14 mouse cellular contexts compared by ENCODE assay signal in the genomic region with DNA sequence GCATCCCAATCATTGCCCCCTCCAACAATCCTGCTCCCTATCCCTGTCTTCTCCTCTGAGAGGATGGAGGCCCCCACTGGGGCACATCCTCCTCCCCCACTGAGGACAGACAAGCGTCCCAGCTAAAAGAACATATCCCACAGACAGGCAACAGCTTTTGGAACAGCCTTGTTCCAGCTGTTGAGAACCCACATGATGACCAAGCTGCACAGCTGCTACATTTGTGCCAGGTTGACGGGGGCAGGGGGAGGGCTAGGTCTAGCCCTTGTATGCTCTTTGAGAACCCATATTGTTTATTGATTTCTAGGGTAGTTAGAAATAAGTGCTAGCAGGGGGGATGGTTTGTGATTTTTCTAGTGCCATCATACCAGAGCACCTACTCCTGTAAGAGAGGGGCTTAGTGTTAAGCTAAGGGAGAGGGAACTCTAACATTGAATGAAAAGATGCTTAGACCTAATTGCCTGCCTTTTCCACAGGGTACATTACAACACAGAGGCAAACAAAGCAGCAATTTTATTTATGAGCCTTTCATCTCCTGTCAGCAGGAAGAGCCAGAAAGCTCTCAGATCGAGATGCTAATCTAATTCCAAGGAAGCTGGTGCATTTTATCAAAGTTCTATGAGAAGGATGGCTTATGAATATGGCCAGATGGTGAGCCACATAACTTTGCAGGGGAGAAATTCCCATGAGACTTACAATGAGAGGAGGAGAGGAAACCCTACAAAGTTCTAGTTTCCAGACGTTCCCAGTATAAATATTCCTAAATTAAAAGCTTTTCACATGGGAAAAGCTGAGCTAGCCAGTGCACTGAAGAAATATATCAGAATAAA.
DNase-seq lines count a peak whose midpoint lies in the region; ATAC-seq and TF ChIP-seq lines count a peak whose summit lies in the region.
"Had no signal": no experiment of that assay in that cellular context is flagged by ENCODE, and none has a peak within 500 bp of the region (broad histone marks: within the 10 kb centered on the region; RNA-seq: fewer than 3 reads in every experiment).

No protein-coding gene starts in this region.

- no peak overlapping the region for H3K4me2 ChIP-seq in hindbrain, embryonic 11.5 days (replicated peaks; ENCODE audit: low read depth, low read length)
- H3K4me2 ChIP-seq in hindbrain, postnatal 0 days (ENCODE audit: low read depth, low read length) = no peak overlapping the region
- no peak overlapping the region for H3K4me2 ChIP-seq in forebrain, postnatal 0 days (ENCODE audit: low read depth)
- H3K4me2 ChIP-seq: embryonic facial prominence, embryonic 13.5 days; intestine, embryonic 15.5 days; lung, embryonic 14.5 days had no signal

- DNase-seq in hindbrain, embryonic 11.5 days (ENCODE audit: low spot score) = no peak
- no peak for DNase-seq in hindbrain, postnatal 0 days (ENCODE audit: low spot score)
- peak; percentile 10 to 15 for DNase-seq in layer of hippocampus, adult 8-10 months (ENCODE audit: low spot score in 2 of 2)
- no peak for DNase-seq in layer of hippocampus, postnatal 36 days
- peak; percentile 58 for DNase-seq in brain, adult 2 months (ENCODE audit: low read depth, low spot score)
- peak; percentile 52 for DNase-seq in forebrain, postnatal 0 days
- DNase-seq in thymus, adult 2 months = no peak
- DNase-seq: cerebellum, adult 11 months; gastrocnemius, postnatal 25 days; heart, postnatal 14 days; lung, embryonic 14.5 days had no signal

- H3K4me1 ChIP-seq in hindbrain, embryonic 11.5 days (replicated peaks; ENCODE audit: control insufficient read depth, insufficient read depth, low read length) = 0 out of 2 replicates have a peak, but pooled peaks cover 2% of the 10 kb centered on the region
- no peaks in the 10 kb centered on the region for H3K4me1 ChIP-seq in hindbrain, postnatal 0 days (ENCODE audit: insufficient read depth, low read length)
- H3K4me1 ChIP-seq in forebrain, postnatal 0 days (ENCODE audit: insufficient read depth) = no peaks in the 10 kb centered on the region
- H3K4me1 ChIP-seq in thymus, adult 2 months (replicated peaks; ENCODE audit: control insufficient read depth, insufficient read depth, low read length) = no peaks in the 10 kb centered on the region
- H3K4me1 ChIP-seq: embryonic facial prominence, embryonic 13.5 days; heart, embryonic 10.5 days; intestine, embryonic 15.5 days had no signal

- H3K4me3 ChIP-seq in hindbrain, embryonic 11.5 days (ENCODE audit: low read depth, low read length) = no peak overlapping the region
- H3K4me3 ChIP-seq in hindbrain, postnatal 0 days (ENCODE audit: low read length) = no peak overlapping the region
- H3K4me3 ChIP-seq in forebrain, postnatal 0 days (ENCODE audit: low read depth, low read length) = no peak overlapping the region
- H3K4me3 ChIP-seq in thymus, adult 2 months (ENCODE audit: control insufficient read depth, insufficient read depth, low read length) = no peak overlapping the region
- H3K4me3 ChIP-seq: embryonic facial prominence, embryonic 13.5 days; heart, embryonic 10.5 days; intestine, embryonic 15.5 days had no signal

- no peak for TF ChIP-seq POLR2A in thymus, adult 2 months (IDR thresholded peaks at IDR 0.05; ENCODE audit: control insufficient read depth, extremely low read depth, insufficient read depth, low read length, poor library complexity)

- no peaks in the 10 kb centered on the region for H3K36me3 ChIP-seq in hindbrain, embryonic 11.5 days (ENCODE audit: control insufficient read depth, insufficient read depth, low read length)
- H3K36me3 ChIP-seq in hindbrain, postnatal 0 days (ENCODE audit: insufficient read depth, low read length) = no peaks in the 10 kb centered on the region
- H3K36me3 ChIP-seq in forebrain, postnatal 0 days (ENCODE audit: insufficient read depth) = no peaks in the 10 kb centered on the region
- H3K36me3 ChIP-seq in thymus, adult 2 months (ENCODE audit: control insufficient read depth, insufficient read depth, low read length) = no peaks in the 10 kb centered on the region
- H3K36me3 ChIP-seq: embryonic facial prominence, embryonic 13.5 days; heart, embryonic 10.5 days; intestine, embryonic 15.5 days had no signal

- no peaks in the 10 kb centered on the region for H3K27me3 ChIP-seq in hindbrain, embryonic 11.5 days (ENCODE audit: control insufficient read depth, insufficient read depth, low read length)
- H3K27me3 ChIP-seq in hindbrain, postnatal 0 days (ENCODE audit: insufficient read depth, low read length) = no peaks in the 10 kb centered on the region
- H3K27me3 ChIP-seq in forebrain, postnatal 0 days (ENCODE audit: insufficient read depth, low read length) = no peaks in the 10 kb centered on the region
- H3K27me3 ChIP-seq in thymus, adult 2 months (ENCODE audit: control insufficient read depth, insufficient read depth, low read length) = no peaks in the 10 kb centered on the region
- H3K27me3 ChIP-seq: embryonic facial prominence, embryonic 13.5 days; intestine, embryonic 15.5 days had no signal

- H3K27ac ChIP-seq in hindbrain, embryonic 11.5 days (ENCODE audit: low read depth, low read length) = no peak overlapping the region
- no peak overlapping the region for H3K27ac ChIP-seq in hindbrain, postnatal 0 days
- no peak overlapping the region for H3K27ac ChIP-seq in forebrain, postnatal 0 days (ENCODE audit: low read depth, low read length)
- H3K27ac ChIP-seq in thymus, adult 2 months (ENCODE audit: control insufficient read depth, insufficient read depth, low read length) = no peak overlapping the region
- H3K27ac ChIP-seq: embryonic facial prominence, embryonic 13.5 days; heart, embryonic 10.5 days; intestine, embryonic 15.5 days had no signal

- TF ChIP-seq CTCF in hindbrain, postnatal 0 days (IDR thresholded peaks at IDR 0.05; ENCODE audit: low read depth) = no peak
- TF ChIP-seq CTCF in forebrain, postnatal 0 days (IDR thresholded peaks at IDR 0.05; ENCODE audit: low read depth) = no peak
- no peak for TF ChIP-seq CTCF in thymus, adult 2 months (IDR thresholded peaks at IDR 0.05; ENCODE audit: borderline replicate concordance, control insufficient read depth, extremely low read depth, insufficient read depth, low read length, poor library complexity)

- peak; percentile 45 for ATAC-seq in hindbrain, embryonic 11.5 days (ENCODE audit: low FRiP score)
- ATAC-seq in hindbrain, postnatal 0 days = no peak
- ATAC-seq in forebrain, postnatal 0 days = peak; percentile 82
- ATAC-seq: intestine, embryonic 15.5 days had no signal

- H3K9ac ChIP-seq in hindbrain, embryonic 11.5 days (ENCODE audit: low read depth, low read length) = no peak overlapping the region
- no peak overlapping the region for H3K9ac ChIP-seq in hindbrain, postnatal 0 days (replicated peaks; ENCODE audit: low read length)
- H3K9ac ChIP-seq in forebrain, postnatal 0 days = no peak overlapping the region
- H3K9ac ChIP-seq: embryonic facial prominence, embryonic 13.5 days; intestine, embryonic 15.5 days; lung, embryonic 14.5 days had no signal

- no peaks in the 10 kb centered on the region for H3K9me3 ChIP-seq in hindbrain, embryonic 11.5 days (ENCODE audit: control insufficient read depth, low read length)
- no peaks in the 10 kb centered on the region for H3K9me3 ChIP-seq in hindbrain, postnatal 0 days (ENCODE audit: low read length)
- H3K9me3 ChIP-seq in forebrain, postnatal 0 days (ENCODE audit: low read length) = no peaks in the 10 kb centered on the region
- H3K9me3 ChIP-seq: embryonic facial prominence, embryonic 13.5 days; heart, embryonic 10.5 days; intestine, embryonic 15.5 days had no signal

- WGBS in hindbrain, embryonic 11.5 days = 58% methylated on average over 4 of the region's 4 CpGs
- WGBS in hindbrain, postnatal 0 days = 40% methylated on average over 4 of the region's 4 CpGs
- 50% methylated on average over 4 of the region's 4 CpGs for WGBS in forebrain, postnatal 0 days
- 77% methylated on average over 4 of the region's 4 CpGs for WGBS in thymus, adult 2 months

Comparison
In these comparisons a context has a peak if more than half of its experiments do, and no peak if none do; other contexts are left out.
1. DNase-seq: peak in layer of hippocampus, adult 8-10 months (2 of 2), brain, adult 2 months (single experiment) and forebrain, postnatal 0 days (single experiment); none in hindbrain, embryonic 11.5 days (single experiment), hindbrain, postnatal 0 days (single experiment), layer of hippocampus, postnatal 36 days (0 of 2) and thymus, adult 2 months (single experiment).